Mouse (Mus musculus) right cerebral cortex, postnatal 14 days (tissue): Measurements from ENCODE around the gene Klk6.

Experiments
- DNase-seq: peaks from one replicate; pipeline ENCODE4 v3.0.0; 2022

Klk6 gene

GRCm38 (mm10) chr7:43824199-43824598 is at the start of gene Klk6:
Klk6 (plus strand) TSS chr7:43824499.
- DNase-seq = no peak

GRCm38 (mm10) chr7:43774802-43775201 is 49.5 kb upstream of the Klk6 start:
- no peak for DNase-seq

DNA sequence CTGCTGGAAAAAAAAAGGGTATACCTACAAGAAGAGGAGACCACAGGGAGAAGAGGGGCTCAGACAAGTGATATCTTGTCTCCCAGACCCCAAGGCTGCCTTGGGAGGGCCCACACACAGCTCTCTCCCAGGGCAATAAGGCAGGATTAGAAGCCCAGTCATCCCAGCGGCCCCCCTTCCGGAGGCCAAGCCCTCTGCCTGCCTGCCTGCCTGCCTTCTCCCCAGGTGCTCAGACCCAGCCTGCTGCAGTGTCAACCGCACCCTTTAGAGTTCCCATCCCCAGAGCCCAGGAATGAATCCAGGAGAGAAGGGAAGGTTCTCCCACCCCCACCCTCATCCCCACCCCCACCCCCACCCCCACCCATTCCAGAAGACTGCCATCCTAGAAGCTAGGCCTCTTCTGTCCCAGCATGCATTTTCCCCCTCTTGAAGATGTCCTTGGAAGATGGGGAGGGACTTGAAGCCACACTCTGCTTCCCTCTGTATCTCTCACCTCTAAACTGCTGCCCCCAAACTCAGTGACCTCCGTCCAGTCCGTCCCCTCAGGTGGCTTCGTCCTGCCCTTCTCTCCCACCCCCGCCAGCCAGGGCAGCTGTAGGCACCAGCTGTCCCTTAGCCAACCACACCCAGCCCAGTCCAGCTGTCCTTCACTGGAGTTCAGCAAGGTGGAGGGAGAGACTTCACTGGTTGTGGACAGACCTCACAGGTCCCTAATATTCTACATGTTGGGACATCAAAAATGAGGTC is 48.8 kb upstream of the Klk6 start:
- no peak for DNase-seq

DNA sequence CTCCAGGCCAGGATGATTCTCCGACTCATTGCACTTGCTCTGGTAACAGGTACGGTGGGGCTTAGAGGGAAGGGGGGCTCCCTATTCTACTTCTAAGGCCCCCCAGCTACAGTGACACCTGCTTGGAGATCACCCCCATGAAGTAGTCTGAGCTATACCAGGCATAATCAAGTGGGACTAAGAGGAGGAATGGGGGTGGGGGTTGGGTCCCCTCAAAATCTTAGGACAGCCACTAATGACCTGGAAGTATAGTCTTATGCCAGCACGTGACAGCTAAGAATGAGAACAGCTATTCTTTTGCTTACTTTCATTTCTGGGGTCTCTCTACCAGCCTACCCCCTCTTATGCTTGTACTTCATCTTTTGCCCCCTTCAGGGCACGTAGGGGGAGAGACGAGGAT is 47.8 kb upstream of the Klk6 start:
- DNase-seq = no peak

- no peak for DNase-seq
Measured at GRCm38 (mm10) chr7:43777423-43777822, 46.9 kb upstream of the Klk6 start.

DNA sequence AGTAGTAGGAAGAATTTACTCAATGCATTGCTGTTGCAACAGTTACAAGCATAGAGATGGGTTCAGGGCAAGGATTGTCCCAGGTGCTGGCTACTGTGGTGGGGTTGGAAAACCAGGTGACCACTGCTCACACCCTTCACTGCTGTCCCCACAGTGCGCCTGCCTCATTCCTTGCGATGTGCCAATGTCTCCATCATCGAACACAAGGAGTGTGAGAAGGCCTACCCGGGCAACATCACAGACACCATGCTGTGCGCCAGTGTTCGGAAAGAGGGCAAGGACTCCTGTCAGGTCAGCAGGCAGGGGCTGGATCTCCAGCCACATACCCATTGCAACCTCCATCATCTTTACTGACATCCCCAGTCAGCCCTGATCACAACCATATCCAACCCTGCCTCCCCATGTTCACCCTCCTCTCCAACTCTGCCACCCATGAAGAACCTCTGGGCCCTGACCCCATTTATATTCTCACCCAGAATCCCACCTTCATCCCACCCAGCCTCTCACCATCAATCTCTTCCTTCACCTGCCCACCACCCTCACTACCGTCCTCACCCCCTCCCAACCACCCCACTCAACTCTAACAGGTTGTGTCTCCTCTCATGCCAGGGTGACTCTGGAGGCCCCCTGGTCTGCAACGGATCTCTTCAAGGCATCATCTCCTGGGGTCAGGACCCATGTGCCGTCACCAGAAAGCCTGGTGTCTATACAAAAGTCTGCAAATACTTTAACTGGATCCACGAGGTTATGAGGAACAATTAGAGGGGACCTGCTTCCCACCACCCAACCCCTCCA is 45.9 kb upstream of the Klk6 start:
- no peak for DNase-seq

DNA sequence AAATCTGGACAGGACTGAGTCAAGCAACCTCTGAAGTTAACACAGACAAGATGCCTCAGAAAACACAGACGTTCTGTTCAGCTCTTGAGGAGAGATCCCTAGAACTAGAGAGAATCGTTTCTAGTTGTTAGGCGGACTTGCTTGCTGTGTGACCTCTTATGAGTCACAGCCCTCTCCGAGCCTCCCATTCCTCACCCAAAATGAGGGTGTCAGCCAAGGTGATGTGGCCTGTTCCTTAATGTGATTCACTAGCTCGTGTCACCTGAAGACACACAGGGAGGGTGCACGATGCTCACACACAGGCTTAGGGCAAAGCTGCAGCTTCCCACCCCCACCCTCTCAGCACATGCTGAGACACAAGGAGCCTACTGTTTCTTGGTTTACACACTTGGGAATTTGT is 44.1 kb upstream of the Klk6 start:
- no peak for DNase-seq

DNA sequence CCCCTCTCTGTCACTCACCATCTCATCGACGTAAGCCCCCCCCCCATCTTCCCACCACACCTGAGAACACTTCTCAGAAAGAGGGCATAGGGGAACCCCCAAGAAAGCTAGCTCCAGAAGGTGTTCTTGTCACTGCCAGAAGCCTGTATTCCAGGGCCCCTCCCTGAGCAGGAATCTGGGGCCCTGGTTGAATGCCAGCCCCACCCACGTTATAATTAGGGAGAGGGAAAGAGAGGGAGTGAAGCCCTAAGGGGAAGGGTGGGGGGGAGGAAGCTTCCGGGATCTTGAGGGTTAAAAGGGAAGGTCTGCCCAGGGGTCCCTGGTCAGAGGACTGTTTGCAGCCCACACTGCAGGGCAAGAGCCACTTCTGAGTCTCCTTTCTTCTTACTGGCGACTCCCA is 43.6 kb upstream of the Klk6 start, which contains the start of gene Klk10:
Gene Klk10, plus strand, starts transcription at position 290 of the 400 bp plus-strand sequence.
- no peak for DNase-seq

DNA sequence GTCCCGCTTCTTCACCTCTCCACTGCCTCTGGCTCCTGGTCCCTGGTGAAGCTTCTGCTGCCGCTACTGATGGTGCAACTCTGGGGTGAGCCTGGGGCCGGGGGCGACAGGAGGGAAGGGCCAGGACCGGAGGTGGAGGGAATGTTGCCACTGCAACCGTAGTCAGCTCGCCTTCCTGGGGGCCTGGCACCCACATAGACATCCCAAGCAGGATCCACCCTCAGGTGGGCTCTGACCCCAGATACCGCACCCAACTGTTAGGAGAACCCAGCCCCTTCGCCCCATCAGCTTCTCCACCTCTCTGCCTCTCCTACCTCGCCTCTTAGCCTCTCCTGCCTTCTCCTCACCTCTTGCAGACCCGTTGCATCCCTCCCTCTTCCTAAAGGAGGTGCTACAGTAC is 42.8 kb upstream of the Klk6 start:
- DNase-seq = no peak

DNA sequence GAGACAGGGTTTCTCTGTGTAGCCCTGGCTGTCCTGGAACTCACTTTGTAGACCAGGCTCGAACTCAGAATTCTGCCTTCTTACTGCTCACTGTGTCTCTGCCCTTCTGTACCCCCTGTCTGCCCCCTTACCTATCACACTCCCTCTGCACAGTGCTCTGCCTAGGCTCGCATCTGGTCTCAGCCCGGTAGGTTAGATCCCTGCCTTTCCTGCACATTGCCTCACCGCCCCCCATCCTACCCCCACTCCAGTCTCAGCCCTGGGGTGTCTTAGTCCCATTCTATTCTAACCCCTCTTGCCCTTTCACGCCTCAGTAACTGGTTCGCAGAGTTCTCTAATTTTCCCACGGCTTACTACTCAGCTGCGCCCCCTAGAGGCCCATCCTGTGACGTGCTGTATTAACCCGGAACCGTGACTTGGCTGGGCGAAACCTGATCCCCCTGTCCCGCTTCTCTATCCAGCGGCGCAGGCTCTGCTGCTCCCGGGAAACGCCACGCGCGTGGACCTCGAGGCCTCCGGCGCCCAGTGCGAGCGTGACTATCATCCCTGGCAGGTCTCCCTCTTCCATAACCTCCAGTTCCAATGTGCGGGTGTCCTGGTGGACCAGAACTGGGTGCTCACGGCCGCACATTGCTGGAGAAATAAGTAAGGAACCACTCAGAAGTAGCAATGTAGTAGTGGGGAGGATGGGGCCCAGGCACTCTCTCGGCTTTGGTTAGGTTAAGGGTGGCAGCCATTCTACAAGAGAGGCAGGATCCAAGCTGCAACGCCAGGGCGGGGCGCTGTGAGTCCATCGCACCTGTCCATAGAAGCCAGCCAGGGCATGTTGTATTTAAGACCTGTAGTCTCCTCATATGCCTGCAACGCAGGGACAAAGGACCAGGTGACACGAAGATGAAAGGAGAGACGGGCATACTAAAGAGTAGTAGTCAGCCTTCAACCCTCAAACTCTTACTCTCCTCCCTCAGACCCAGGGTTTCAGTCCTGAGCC is 41.7 kb upstream of the Klk6 start:
- DNase-seq = peak; percentile 76

DNA sequence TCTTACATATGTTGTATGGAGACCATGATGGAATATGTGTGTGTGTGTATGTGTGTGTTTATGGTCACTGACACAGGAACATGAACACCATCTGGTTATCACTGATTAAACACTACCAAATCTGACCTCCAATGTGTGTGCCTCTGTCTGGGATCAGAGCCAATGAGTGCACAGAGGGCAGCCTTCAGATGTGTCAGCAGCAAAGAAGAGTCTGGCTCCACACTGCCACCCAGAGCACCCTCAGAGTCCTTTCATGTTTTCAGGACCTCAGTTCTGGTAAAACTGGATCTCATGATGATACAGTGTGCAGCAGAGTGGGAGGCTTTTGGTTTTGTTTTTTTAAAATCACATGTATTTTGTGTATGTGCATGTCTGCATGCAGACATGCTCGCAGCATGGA is 39.0 kb upstream of the Klk6 start:
- no peak for DNase-seq

DNA sequence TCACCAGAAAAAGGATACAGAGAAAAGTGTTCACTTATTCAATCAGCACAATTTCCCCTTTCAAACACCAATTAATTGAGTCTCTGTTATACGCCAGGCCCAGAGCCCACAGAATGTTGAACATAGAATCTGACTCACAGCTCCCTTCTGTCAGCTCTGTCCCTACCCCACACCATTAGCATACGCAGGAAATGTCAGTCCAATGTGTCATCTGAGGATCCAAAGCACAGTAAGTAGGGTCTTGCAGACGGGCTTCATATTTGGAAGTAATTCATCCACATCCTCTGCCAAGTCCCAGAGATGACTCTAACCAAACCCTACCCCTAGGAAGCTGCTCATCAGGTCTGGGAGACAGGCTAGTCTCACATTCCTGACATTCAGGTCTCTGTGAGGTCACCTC is 36.2 kb upstream of the Klk6 start:
- no peak for DNase-seq

DNA sequence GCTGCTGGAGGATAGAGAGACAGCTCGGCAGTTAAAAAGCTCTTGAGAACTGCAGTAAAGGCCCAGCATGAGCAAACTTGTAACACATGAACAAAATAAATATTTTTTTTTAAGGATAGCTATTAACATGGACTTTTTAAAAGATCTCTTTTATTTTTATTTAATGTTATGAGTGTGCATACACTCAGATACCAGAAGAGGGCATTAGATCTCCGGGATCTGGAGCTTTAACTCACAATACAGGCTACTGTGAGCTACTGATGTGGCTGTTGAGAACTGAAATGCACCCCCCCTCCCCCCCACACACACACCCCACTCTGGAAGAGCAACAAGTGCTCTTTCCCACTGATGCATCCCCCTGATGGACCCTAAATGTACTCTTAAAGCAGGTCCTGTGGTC is 35.0 kb upstream of the Klk6 start:
- DNase-seq = no peak

- DNase-seq = no peak
Measured at GRCm38 (mm10) chr7:43791591-43791990, 32.7 kb upstream of the Klk6 start, which contains the start of gene Klk9. Klk9 (plus strand) TSS chr7:43791891.

DNA sequence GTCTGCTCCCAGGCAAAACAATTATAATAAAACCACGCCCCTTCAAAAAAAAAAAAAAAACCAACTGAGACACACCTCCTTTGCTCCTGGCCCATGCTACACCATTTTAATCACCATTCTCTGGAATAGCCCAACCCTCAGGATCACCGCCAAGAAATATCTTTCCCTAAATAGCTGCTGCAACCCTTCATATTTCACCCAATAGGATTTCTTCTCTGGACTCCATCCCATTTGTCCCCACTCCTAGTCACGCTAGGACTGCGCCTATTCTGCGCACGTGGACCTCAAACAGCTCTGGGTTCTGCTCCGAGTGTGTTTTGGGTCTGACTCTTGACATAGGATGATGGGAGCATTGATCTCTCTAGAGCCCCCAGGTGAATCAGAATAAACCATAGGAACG is 27.9 kb upstream of the Klk6 start:
- DNase-seq = no peak

DNA sequence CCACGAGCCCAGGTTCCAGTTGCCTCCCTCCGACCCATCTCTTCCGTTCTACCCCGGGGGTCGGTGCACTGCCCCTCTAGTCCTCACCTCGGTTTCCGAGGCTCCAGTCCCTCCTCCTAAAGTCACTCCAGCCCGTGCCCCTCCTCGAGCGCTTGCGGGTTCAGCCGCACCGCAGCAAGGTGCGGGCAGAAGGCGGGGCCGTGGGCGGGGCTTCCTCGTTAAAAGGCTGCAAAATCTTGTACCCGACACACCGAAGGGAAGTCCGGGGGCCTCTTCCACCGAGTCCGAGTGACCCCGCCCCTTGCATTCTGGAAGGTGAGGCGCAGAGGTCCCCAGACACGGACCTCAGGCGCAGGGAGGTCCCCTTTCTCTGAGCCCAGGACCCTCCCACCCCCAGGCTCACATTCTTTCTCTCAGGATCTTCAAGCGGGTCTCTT is 26.9 kb upstream of the Klk6 start, which contains the start of gene Klk8:
Gene Klk8, plus strand, starts transcription at position 245 of the 437 bp plus-strand sequence.
- peak; percentile 19 for DNase-seq

DNA sequence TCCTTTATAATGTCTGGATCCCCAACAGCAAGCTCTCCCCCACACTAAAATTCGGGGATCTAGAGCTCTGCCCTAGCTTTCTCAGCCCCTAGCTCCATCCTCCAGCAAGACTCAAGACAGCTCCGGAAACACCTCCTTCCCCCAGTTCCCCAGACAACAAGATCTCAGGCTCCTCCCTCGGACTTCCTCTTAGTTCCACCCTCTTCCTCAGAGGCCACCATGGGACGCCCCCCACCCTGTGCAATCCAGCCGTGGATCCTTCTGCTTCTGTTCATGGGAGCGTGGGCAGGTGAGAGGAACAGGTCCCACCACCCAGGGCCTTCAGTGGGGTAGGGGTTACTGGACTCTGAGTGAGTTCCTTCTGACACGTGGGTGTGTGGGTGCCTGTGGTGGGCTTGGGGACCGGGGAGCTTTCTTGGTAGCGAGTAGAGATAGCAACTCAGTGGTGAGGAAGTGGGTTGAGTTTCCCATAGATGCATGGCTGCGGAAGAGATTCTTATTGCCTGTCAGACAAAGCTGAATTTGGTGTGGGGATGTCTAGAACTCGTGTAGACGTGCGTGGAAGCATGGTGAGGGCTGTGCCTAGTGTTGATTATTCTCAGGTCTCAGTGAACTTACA is 26.3 kb upstream of the Klk6 start:
- DNase-seq = no peak

- no peak for DNase-seq
Measured at GRCm38 (mm10) chr7:43799876-43800275, 24.4 kb upstream of the Klk6 start.

DNA sequence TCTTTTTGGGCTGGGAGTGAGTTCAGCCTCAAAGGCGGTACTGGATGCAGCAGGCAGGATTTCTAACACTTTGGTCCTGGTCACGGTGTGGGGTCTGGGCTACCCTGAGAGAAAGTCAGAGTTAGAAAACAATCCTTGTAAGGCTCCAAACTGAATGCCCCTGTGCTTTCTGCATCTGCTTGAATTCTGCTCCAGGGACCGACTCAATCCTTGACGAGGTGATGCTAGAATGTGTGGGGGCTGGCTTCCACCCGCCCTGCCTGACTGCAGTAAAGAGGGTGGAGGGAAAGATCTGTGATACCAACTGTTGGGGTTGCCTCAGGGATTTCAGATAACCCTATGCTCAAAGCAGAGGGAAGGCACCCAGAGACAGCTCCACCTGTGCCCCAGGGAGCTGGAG is 13.3 kb upstream of the Klk6 start, which contains the start of gene Klk7:
Gene Klk7, plus strand, starts transcription at position 301 of the 400 bp plus-strand sequence.
- DNase-seq = no peak

- DNase-seq = no peak
Measured at GRCm38 (mm10) chr7:43815211-43815610, 9.1 kb upstream of the Klk6 start.

DNA sequence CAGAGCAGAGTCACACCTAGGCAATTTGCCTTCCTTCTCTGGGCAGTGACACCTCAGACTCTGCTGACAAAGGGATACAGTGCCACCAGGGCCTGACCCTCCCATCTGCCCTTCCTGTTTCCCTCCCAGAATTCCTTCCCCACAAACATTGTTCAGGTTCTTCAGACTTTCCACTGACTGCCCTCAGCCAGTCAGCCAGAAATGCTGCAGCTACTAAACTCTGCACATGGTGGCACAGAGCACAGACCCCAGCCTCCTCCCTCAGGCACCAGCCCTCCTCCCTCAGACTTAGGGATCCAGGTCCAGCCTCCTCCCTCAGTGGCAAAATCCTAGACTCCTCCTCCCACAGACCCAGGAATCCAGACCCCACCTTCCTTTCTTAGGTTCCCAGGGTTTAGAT is 7.6 kb upstream of the Klk6 start:
- DNase-seq = no peak

GRCm38 (mm10) chr7:43821581-43821980 is 2.7 kb upstream of the Klk6 start:
- DNase-seq = no peak
